Mouse (Mus musculus): ENCODE data around the gene Aprt.

The Aprt gene

DNA sequence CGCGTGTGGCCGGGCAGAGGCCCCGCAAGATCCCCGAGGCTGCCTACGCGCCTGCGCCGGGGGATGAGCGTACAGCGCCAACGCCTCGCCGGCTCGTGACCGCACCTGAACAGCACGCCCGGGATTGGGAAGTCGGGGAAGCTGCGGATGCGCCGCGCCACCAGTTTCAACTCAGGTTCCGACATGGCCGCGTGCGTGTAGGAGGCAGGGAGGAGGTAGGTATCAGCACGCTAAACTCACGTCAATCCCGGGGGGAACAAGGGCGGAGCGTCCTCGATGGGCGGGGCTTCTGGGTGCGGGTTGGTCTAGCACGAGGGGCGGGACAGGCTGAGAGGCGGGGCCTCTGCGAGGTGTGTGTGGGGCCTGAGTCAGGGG is at the start of gene Aprt:
TSS of gene Aprt (minus strand) at position 262 of the 375 bp plus-strand sequence.
- peak; percentile 95 to 96 for DNase-seq (ENCODE audit: low spot score in 2 of 2)

DNA sequence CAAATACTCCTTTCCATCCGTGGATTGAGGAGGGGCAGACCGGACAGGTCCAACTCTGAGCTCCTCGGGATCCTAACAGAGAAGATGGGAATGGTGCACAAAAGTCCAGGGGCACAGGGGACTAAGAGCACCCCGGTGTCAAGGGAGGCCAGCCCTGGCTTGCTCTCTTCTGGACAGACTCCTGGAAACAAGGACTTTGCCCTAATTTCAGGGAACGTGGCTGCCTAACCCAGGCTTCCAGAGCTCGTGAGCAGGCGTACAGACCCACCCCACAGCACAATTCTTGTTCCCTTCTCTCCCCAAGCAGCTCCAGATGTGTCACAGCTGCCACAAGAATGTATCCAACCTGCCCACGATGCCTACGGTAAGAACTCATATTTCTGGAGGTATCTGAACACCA is 49.1 kb upstream of the Aprt start:
- DNase-seq (ENCODE audit: low spot score in 2 of 2): no peak

DNA sequence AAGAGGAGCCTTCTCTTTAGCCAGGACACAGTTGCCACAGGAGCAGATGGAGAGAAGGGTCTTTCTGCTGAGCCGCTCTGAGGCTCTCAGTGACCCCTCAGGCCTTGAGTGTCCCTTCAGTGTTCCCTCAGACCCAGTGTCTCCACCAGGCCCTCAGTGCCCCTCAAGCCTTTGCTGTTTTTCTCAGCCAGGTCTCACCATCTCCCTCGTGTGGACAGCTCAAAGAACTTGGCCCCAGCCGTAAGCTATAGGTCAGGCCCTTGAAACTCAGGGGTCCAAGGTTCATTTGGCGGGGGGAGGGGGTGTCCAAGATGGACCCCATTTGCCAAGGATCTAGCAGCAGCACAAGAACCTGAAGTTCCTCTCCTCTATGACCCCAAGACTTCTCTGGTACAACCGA is 47.9 kb upstream of the Aprt start:
- no peak for DNase-seq (ENCODE audit: low spot score in 2 of 2)

DNA sequence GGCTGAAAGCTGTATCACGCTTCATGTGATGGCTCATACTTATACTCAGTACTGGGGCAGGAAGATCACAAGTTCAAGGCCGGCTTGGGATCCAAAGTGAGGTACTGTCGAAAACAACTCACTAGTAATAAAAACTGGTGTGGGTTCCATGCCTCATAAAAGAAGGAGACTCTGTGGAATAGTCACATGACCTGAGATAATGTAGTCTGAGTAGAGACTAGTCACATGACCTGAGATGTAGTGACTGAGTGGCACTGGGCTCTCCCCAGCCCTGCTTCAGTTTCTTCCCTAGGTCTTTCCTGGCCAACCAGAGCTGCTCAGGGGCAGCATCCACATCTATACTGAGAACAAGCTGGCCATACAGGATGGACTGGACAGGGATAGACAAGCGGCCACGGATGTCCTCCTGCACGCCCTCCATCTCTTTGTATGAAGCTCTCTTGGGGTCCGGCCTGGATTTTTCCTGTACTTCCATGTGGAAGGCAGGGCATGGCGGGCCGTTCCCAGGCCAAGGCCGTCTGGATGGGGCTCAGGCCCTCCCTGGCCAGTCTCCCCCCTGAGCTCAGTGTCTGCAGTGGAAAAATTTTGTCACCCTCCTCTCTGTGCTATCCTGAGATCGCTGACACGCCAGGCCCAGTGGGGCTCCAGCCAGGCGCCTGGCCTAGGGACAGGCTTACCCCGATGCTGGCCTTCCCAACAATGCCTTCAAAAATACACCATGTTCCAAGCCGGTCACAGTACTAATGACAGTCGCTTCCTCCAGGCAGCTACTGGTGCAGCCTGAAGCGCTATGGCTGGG is 47.3 kb upstream of the Aprt start:
- DNase-seq (ENCODE audit: low spot score in 2 of 2): no peak

DNA sequence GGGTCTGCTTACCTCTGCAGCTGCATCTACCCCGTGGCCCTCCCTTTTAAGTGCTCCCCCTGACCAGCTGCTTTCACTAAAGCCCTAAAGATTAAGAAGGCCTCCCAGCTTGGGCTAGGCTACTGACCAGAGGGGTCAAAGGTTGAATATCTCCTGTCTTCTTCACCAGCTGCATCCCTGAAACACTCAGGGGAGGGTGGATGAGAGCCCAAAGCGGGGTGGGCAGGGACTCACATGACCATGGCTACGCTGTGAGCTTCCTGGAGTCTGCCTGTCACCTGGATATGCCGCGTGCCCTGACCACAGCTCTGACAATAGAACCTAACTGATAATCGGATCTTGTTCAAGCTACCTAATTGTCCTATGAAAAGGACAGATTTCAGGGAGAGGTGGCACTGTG is 46.0 kb upstream of the Aprt start, which contains the start of gene Pabpn1l:
TSS of gene Pabpn1l (minus strand) at position 13 of the 400 bp plus-strand sequence.
- DNase-seq (ENCODE audit: low spot score in 2 of 2): no peak

DNA sequence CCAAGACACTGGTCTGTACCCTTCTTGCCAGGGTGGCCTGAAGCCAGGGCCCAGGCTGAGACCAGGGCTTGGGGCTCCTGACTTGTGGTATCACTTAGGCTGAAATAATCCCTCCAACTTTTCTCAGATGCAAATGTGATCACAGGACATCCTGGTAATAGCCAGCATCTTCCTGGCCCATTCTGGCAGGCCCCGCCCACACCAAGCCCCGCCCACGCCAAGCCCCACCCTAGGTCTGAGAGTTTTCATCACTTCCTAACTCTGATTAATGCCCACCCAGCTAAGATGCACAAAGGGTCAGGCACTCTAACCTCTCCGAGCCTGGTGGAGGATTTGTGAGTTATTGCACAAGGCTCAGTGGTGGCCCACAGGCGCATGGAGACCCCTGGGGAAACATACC is 43.7 kb upstream of the Aprt start:
- DNase-seq (ENCODE audit: low spot score in 2 of 2): no peak

DNA sequence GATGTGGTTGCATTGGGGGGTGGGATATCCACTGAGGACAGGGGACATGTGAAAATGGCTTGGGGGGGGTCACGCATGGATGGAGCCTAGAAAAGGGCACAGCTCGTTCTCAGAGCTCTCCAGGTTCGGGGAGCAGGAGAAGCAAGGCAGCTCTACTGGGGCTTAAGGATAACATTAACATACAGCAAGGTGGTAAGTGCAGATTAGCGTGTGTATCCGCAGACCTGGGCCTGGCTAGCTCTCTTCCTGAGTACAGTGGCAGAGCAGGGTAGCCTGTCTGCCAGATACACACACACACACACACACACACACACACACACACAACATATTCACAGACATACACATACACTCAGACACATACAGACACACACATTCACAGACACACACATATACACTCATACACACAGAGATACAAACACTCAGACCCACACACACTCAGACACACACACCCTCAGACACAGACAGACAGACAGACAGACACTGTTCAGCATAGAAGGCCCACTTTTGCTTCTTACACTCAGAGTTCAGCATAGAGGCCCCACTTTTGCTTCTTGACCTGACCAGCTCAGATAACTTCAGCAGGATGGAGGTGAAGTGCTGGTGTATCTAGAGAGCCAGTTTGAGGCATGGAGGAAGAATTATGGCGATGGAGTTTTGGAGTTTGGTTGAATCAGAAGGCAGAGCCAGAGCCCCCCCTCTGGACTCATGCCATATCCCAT is 42.1 kb upstream of the Aprt start:
- peak in 1 of 2 experiments; percentile 56 for DNase-seq (ENCODE audit: low spot score in 2 of 2)

DNA sequence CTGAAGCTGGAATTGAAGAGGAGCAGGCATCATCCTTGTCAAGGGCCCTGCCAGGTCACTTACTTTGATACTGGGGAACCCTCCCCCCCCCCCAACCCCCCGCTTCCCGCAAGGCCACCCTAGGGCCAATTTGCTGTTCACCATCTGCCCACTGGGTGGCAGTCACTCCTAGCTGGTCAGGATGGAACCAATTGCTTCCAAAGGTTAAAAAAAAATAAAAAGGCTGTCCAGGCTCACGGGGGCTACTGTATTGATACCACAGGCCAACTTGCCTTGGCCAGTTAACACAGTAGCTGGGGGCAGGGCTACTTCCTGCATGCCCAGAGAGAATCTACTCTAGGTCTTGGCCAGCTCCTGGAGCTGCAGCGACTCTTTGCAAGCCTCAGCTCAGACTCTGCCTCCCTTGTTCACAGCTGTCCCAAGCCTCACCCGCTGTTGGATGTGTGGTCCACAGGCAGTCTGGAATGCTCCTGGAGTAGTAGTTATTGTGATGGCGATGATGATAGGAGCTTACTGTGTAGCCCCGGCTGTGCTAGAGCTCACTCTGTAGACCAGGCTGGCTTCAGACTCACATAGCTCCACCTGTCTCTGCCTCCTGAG is 41.3 kb upstream of the Aprt start:
- peak; percentile 87 to 94 for DNase-seq (ENCODE audit: low spot score in 2 of 2)

DNA sequence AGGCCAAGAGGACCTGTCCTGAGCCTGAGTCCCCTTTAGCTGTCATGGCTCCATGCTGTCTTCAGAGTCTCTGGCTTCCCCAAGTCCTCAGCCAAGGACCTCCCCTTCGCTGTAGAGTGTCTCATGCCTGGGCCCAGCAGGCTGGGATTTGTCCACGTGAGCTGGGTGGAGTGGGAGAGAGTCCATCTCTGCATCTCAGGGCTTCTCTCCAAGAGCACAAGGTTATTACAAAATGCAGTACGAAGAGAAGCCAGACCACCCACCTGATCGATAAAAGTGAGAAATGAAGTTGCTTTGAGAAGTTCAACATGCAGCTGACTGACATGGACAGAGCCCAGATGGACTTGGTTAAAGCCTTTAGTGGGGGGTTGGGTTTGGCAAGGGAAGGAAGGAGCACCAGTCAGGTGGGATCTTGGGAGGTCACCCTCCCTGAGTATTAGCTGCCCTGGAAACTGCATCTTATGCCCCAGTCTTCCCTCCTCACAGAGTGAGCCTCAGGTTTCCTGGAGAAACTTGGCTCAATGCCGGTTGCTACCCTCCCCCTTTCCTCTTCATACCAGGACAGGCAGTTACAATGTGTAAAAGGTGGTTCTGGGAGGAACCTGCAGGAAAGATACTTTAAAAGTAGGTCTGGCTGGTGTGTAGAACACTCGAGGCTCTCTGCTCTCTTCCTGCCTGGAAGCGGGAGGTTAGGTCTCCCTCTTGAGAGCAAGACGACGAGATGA is 39.6 kb upstream of the Aprt start:
- DNase-seq (ENCODE audit: low spot score in 2 of 2): no peak

DNA sequence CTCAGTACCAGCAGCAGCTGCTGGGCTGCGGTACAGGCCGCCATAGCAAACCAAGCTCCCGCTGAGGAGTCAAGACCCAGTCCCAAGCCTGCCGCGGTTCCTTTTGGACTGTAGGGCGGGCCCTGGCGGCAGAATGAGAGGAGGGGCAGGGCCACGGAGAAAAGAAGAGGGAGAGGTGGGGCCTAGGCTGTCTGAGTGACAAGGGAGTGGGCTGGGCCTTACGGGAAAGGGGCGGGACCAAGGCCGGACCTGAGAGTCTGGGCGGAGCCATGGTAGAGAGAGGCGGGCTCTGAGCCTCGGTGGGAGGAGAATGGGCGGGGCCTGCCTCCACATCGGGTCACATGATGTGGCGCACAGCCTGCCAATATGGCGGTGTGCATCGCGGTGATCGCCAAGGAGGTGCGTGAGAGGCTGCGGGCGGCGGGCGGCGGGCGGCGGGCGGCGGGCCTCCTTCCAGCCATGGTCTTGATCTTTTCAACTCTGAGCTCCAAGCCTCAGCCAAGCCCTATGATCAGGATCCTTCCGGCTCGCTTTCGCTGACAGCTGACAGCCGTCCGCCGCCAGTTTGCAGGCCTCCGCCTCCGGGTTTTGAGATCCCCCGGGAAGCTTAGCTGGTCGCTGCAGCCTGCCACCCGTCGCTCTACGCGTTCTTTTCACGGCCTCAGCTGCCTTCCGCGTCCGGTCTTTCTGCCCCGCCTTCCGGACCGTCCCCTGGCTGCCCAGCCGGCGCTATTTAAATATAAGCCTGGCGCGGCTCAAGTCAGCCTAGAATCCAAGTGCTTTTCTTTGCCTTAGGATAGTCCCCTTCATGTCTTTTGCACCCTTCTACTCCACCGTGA is 34.8 kb upstream of the Aprt start, which contains the start of the genes Galns and Trappc2l:
TSS of gene Galns (minus strand) at position 169 of the 839 bp plus-strand sequence.
TSS of gene Trappc2l (plus strand) at position 346 of the 839 bp plus-strand sequence.
- DNase-seq (ENCODE audit: low spot score in 2 of 2): peak; percentile 95 to 96

DNA sequence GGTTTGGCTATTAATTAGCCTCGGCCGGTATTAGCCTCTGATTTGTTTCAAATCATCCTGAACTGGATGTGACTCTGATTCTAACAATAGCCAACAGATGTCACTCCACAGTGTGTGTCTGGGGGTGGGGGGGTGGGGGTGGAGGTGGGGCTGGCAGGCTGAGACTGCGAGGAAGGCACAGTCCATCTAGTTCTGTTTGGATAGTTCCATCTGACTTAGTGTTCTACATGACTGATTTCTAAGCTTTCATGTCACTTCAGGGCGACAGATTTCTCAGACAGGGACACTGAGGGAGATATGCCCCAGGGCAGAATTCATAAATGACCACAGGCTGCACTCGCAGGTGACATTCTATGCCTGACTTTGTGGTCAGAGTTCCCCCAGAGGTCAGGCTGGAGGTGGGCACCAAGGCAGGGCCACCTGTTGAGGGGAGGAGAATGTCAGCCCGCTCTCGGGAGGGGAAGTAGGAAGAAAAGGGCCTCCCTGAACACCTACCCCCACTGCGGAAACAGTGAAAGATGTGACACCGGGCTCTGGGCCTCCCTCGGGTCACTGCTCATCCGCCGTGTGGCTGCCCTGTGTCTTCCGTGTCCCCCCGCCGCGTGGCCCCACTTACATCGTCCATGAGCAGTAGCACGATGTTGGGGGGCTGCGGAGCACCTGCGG is 34.0 kb upstream of the Aprt start:
- DNase-seq (ENCODE audit: low spot score in 2 of 2): no peak

DNA sequence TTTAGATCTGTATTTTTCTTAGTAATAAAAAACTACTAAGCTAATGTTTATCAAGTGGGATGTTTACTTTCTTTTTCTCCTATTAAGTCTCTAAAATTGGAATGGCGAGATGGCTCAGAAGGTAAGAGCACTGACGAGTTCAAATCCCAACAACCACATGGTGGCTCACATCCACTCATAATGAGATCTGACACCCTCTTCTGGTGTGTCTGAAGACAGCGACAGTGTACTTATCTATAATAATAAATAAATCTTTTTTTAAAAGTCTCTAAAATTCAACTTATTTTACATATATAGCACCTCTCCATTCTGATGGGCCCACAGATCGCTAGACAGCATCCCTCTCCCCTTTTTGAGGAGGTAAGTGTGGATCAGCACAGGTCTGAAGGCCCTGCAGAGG is 33.5 kb upstream of the Aprt start:
- DNase-seq (ENCODE audit: low spot score in 2 of 2): no peak

DNA sequence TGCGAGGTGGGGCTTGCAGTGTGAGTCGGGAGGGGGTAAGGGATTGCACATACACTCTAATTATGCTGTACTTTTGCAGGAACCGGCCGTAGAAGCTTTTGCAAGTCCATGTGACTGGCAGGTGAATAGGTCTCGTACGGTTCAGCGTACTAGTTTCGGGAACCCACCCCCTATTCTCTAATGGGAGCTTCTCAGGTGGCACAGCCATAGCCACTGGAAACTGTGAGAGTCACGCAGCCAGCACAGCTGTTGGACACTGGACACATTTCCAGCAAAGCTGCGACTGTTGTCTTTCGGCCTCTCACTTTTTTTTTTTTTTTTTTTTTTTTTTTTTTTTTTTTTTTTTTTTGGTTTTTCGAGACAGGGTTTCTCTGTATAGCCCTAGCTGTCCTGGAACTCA is 30.1 kb upstream of the Aprt start:
- no peak for DNase-seq (ENCODE audit: low spot score in 2 of 2)

DNA sequence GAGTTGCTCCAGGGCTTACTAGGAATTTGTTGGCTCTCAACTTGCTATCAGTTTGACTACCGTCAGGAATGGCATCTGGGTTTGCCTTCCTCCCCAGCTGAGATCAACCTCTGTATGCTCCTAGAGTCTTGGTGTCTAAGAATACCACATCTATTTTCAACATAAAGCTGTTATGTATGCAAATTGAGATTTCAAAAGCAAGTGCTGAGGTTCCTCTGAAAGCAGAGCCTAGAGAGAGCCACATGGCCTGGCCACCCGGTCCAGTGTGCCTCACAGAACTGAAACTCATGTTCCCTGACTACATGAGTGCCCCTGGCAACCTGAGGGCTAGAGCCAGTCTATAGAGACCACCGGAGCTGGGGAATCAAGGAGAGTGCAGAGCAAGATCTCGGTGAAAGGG is 28.7 kb upstream of the Aprt start:
- no peak for DNase-seq (ENCODE audit: low spot score in 2 of 2)

DNA sequence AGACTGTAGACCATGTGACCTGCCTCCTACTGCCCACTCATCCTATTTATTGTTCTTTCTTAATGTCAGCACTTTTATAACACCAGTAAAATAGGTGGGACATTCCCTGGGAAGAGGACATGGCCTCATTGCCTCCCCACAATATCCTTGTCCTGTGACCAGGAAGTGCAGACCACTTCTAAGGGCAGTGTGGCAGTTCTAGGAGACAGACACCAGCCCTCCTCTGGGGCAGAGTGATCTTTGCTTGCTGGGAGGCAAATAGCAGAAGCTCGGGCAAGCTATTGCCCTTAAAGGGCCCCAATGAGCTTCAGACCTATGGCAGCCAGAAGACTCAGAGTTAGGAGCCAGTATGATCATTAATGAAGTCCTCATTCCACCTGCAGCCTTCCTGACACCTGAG is 27.9 kb upstream of the Aprt start:
- DNase-seq (ENCODE audit: low spot score in 2 of 2): no peak

DNA sequence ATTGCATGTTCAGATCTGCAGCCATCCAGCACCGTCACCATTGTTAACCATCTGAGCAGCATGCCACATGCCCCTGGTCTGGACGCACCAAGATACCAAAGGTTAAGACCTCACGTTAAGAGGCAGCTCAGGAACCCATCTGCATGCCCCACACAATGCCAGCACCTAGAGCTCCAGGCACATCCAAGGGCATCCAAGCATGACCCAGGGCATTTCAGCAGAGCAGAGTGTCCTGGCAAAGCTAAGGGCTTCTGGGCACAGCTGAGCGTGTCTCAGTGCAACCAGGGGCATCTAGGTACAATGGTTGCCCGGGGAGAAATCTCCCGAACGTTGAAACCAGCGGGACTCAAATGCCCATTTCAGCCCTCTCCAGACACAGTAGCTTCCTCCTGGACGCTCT is 24.0 kb upstream of the Aprt start:
- no peak for DNase-seq (ENCODE audit: low spot score in 2 of 2)

DNA sequence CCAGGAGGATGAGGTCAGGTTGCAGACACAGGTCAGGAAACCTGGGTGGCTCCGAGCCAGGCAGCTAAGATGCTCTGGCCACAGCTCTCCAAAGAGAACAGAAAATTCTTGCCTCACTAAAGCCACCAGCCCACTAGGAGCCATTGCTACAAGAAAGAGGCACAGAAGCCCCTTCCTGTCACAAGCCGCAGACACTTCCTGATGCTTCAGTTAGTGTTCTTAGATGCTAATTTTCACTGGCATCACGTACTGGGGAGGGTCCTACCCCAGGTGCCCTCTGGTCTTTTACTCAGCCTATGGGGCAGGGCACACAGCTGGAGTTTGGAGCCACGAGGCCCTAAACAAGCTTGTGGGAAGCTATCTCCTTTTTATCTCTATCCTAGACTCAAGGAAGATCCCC is 19.3 kb upstream of the Aprt start:
- no peak for DNase-seq (ENCODE audit: low spot score in 2 of 2)

DNA sequence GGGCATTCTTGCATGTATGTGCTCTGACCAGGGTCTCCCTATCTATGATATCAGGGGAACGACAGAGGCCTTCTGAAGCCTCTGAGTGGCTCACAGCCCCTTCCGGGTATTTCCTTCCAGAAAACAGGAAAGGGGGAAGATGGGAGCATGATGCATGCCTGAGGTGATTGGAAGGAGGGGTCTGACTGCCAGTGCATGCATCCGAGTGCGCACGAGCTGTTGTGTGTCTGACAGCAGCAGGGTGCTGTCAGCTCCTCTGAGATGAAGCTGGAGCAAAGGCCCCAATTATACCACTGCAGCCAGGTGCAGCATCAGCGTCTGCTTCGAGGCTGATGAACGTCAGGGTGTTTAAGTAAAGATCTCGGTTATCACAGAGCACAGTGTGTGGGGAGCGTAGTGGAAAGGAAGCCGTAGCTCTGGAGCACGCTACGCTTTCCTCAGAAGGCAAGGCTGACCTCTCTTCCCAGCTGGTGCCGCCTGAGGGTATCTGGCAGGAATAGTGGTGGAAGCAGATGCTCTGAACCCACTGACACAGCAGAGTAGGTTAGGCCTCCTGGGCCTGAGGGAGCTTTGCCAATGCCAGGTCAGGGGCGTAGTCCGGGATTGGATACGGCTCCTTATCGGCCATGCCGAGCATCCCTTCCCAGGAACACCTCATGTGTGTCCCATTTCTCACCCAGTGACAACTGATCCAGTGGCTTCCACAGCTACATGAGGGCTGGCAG is 17.2 kb upstream of the Aprt start:
- DNase-seq (ENCODE audit: low spot score in 2 of 2): no peak

DNA sequence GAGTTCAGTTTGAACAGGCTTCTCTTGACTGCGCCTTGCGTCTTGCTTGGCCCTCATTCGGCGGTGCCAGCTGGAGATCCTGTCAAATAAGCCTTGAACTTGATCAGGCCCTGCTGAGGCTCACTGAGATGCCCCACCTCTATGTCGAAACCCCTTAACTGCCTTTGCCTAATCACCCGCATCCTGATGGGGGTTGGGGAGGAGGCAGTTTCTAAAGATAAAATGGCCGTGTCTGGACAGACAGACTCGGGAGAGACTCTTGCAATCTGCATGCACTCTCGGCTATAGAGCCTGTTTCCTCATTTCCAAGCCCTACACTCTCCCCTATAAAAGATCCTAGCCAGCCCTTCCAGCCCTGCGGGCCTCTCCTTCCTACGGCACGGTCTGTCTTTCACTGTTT is 16.5 kb upstream of the Aprt start:
- peak in 1 of 2 experiments; percentile 36 for DNase-seq (ENCODE audit: low spot score in 2 of 2)

DNA sequence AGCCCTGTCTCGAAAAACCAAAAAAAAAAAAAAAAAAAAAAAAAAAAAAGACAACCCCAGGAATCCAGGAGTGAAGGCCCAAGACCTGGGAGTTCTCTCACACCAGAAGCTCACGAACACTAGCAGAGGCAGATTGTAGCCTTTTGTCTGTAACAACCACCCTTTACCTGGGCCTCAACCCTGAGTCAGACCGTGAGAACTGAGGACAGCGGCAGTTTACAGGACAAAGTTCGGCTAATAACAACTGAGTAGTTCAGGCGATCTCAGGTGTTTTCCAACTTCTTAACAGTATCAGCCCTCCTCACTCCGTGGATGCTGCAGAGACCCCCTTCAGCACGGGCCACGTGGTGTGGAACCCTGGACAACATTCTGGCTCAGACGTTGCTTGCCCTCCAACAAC is 10.0 kb upstream of the Aprt start:
- DNase-seq (ENCODE audit: low spot score in 2 of 2): no peak
